Mouse (Mus musculus): ENCODE results near the gene Atcay. TPM values are rescaled to one million over a fixed set of nuclear protein-coding genes. Genes with fewer than 3 reads are reported as not detected.

Gene Atcay
- total RNA-seq, 1 experiment, result 4.1 TPM

- no peak for DNase-seq (ENCODE audit: low read depth, low spot score)
- no peaks in the 10 kb centered on the region for H3K9me3 ChIP-seq (ENCODE audit: control insufficient read depth, insufficient read depth, low read depth, low read length)
- H3K9ac ChIP-seq (ENCODE audit: insufficient read depth, low read depth, low read length, poor library complexity, severe bottlenecking), result peak overlapping the region; percentile 26; the same call in 1 of the 2 replicates
- TF ChIP-seq MAFK (IDR thresholded peaks at IDR 0.05; ENCODE audit: insufficient read depth, low read depth, low read length), result no peak
- no peak for TF ChIP-seq CHD2 (IDR thresholded peaks at IDR 0.05; ENCODE audit: low read depth, low read length)
- TF ChIP-seq ZC3H11A (IDR thresholded peaks at IDR 0.05; ENCODE audit: borderline replicate concordance, low read depth, low read length), result no peak
- no peak for TF ChIP-seq ZNF384 (IDR thresholded peaks at IDR 0.05; ENCODE audit: low read depth, low read length)
- TF ChIP-seq HCFC1 (IDR thresholded peaks at IDR 0.05; ENCODE audit: borderline replicate concordance, insufficient read depth, low read length), result no peak
- peak overlapping the region; percentile 0 to 3; a peak in 1 of 4 replicates for H3K4me3 ChIP-seq (ENCODE audit: insufficient read depth in 1 of 2, low read depth in 1 of 2, low read length in 2 of 2, poor library complexity in 1 of 2, severe bottlenecking in 1 of 2)
- H3K36me3 ChIP-seq (ENCODE audit: control insufficient read depth, insufficient read depth, low read length, poor library complexity, severe bottlenecking), result peaks cover 56% of the 10 kb centered on the region
- H3K4me1 ChIP-seq (ENCODE audit: control insufficient read depth in 2 of 2, insufficient read depth in 2 of 2, low read length in 2 of 2, poor library complexity in 1 of 2), result peaks cover 0 to 13% of the 10 kb centered on the region in 2 experiments; a peak in 3 of 4 replicates
- no peak overlapping the region; the same call in 1 of the 2 replicates for H3K27ac ChIP-seq (ENCODE audit: insufficient read depth, low read depth, low read length, poor library complexity, severe bottlenecking)
- in situ Hi-C loops (cut with MboI; ENCODE audit: low sequenced_read_pairs in 2 of 2, unreplicated experiment in 2 of 2), result no loop called here
Measured at GRCm38 (mm10) chr10:81179451-81180342, 50.9 kb downstream of the Atcay start.

GRCm38 (mm10) chr10:81178927-81179326 is 51.7 kb downstream of the Atcay start:
- Histone ChIP-seq H3K9me3 (ENCODE audit: control insufficient read depth, insufficient read depth, low read depth, low read length) (no peaks in the 10 kb centered on the region), H3K9ac (ENCODE audit: insufficient read depth, low read depth, low read length, poor library complexity, severe bottlenecking) (peak overlapping the region; percentile 99), H3K4me1 (ENCODE audit: control insufficient read depth in 2 of 2, insufficient read depth in 2 of 2, low read length in 2 of 2, poor library complexity in 1 of 2) (peaks cover 0 to 13% of the 10 kb centered on the region in 2 experiments; a peak in 3 of 4 replicates), H3K4me3 (ENCODE audit: insufficient read depth in 1 of 2, low read depth in 1 of 2, low read length in 2 of 2, poor library complexity in 1 of 2, severe bottlenecking in 1 of 2) (peak overlapping the region; percentile 93 to 97; a peak in 3 of 4 replicates), H3K27ac (ENCODE audit: insufficient read depth, low read depth, low read length, poor library complexity, severe bottlenecking) (no peak overlapping the region), H3K36me3 (ENCODE audit: control insufficient read depth, insufficient read depth, low read length, poor library complexity, severe bottlenecking) (peaks cover 54% of the 10 kb centered on the region)
- TF ChIP-seq ZC3H11A (IDR thresholded peaks at IDR 0.05; ENCODE audit: borderline replicate concordance, low read depth, low read length) (no peak), MAFK (IDR thresholded peaks at IDR 0.05; ENCODE audit: insufficient read depth, low read depth, low read length) (no peak), ZNF384 (IDR thresholded peaks at IDR 0.05; ENCODE audit: low read depth, low read length) (no peak), HCFC1 (IDR thresholded peaks at IDR 0.05; ENCODE audit: borderline replicate concordance, insufficient read depth, low read length) (no peak), CHD2 (IDR thresholded peaks at IDR 0.05; ENCODE audit: low read depth, low read length) (no peak)
- in situ Hi-C loops (cut with MboI; ENCODE audit: low sequenced_read_pairs in 2 of 2, unreplicated experiment in 2 of 2), result no loop called here
- no peak for DNase-seq (ENCODE audit: low read depth, low spot score)

DNA sequence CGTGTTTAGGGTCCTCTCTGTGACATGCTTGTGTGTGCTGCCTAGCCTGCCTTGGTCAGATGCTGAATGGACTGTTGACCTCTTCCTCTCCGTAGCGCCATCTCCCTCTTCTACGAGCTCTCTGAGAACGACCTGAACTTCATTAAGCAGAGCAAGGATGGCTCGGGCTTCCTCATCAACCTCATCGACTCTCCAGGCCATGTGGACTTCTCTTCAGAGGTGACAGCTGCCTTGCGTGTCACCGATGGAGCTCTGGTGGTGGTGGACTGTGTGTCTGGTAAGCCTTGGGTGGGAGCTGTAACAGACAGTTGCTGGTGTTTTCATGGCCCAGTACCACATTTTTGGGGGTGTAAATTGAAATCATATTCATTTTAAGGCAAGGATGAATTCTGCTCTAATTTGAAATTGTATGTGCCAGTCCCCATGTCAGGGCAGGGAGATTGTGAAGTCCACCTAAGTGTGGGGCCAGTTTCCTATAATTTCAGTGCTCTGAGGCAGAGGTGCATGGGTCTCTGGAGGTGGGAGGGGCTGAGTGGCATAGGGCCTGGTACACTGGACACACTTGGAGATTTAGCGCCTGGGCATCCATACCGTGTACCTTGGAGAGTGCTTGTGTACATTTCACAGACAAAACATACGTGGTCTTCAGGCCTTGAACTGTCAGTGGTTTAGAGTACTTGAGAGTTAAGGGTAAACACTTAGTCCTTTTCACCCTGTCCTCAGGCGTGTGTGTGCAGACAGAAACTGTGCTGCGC is 52.5 kb downstream of the Atcay start:
- DNase-seq (ENCODE audit: low read depth, low spot score), result no peak
- TF ChIP-seq MAFK (IDR thresholded peaks at IDR 0.05; ENCODE audit: insufficient read depth, low read depth, low read length) (no peak), CHD2 (IDR thresholded peaks at IDR 0.05; ENCODE audit: low read depth, low read length) (no peak), HCFC1 (IDR thresholded peaks at IDR 0.05; ENCODE audit: borderline replicate concordance, insufficient read depth, low read length) (no peak), ZC3H11A (IDR thresholded peaks at IDR 0.05; ENCODE audit: borderline replicate concordance, low read depth, low read length) (no peak), ZNF384 (IDR thresholded peaks at IDR 0.05; ENCODE audit: low read depth, low read length) (no peak)
- Histone ChIP-seq H3K4me1 (ENCODE audit: control insufficient read depth in 2 of 2, insufficient read depth in 2 of 2, low read length in 2 of 2, poor library complexity in 1 of 2) (peaks cover 0 to 10% of the 10 kb centered on the region in 2 experiments; a peak in 2 of 4 replicates), H3K9me3 (ENCODE audit: control insufficient read depth, insufficient read depth, low read depth, low read length) (no peaks in the 10 kb centered on the region), H3K9ac (ENCODE audit: insufficient read depth, low read depth, low read length, poor library complexity, severe bottlenecking) (peak overlapping the region; percentile 99), H3K27ac (ENCODE audit: insufficient read depth, low read depth, low read length, poor library complexity, severe bottlenecking) (peak overlapping the region; percentile 69; the same call in 1 of the 2 replicates), H3K36me3 (ENCODE audit: control insufficient read depth, insufficient read depth, low read length, poor library complexity, severe bottlenecking) (peaks cover 54% of the 10 kb centered on the region), H3K4me3 (ENCODE audit: insufficient read depth in 1 of 2, low read depth in 1 of 2, low read length in 2 of 2, poor library complexity in 1 of 2, severe bottlenecking in 1 of 2) (peak overlapping the region; percentile 93 to 97)
- in situ Hi-C loops (cut with MboI; ENCODE audit: low sequenced_read_pairs in 2 of 2, unreplicated experiment in 2 of 2), result no loop called here

GRCm38 (mm10) chr10:81177491-81177925 is 53.1 kb downstream of the Atcay start:
- DNase-seq (ENCODE audit: low read depth, low spot score), result no peak
- peaks cover 54% of the 10 kb centered on the region for H3K36me3 ChIP-seq (ENCODE audit: control insufficient read depth, insufficient read depth, low read length, poor library complexity, severe bottlenecking)
- in situ Hi-C loops (cut with MboI; ENCODE audit: low sequenced_read_pairs in 2 of 2, unreplicated experiment in 2 of 2), result no loop called here

More at GRCm38 (mm10) chr10:81177491-81177925, 53.1 kb downstream of the Atcay start:
- H3K4me1 ChIP-seq (ENCODE audit: control insufficient read depth in 2 of 2, insufficient read depth in 2 of 2, low read length in 2 of 2, poor library complexity in 1 of 2), result peaks cover 0 to 11% of the 10 kb centered on the region in 2 experiments; a peak in 2 of 4 replicates
- TF ChIP-seq ZC3H11A (IDR thresholded peaks at IDR 0.05; ENCODE audit: borderline replicate concordance, low read depth, low read length) (no peak), CHD2 (IDR thresholded peaks at IDR 0.05; ENCODE audit: low read depth, low read length) (no peak), HCFC1 (IDR thresholded peaks at IDR 0.05; ENCODE audit: borderline replicate concordance, insufficient read depth, low read length) (no peak), MAFK (IDR thresholded peaks at IDR 0.05; ENCODE audit: insufficient read depth, low read depth, low read length) (no peak), ZNF384 (IDR thresholded peaks at IDR 0.05; ENCODE audit: low read depth, low read length) (no peak)
- peak overlapping the region; percentile 69 for H3K27ac ChIP-seq (ENCODE audit: insufficient read depth, low read depth, low read length, poor library complexity, severe bottlenecking)
- peak overlapping the region; percentile 99 for H3K9ac ChIP-seq (ENCODE audit: insufficient read depth, low read depth, low read length, poor library complexity, severe bottlenecking)
- no peaks in the 10 kb centered on the region for H3K9me3 ChIP-seq (ENCODE audit: control insufficient read depth, insufficient read depth, low read depth, low read length)
- H3K4me3 ChIP-seq (ENCODE audit: insufficient read depth in 1 of 2, low read depth in 1 of 2, low read length in 2 of 2, poor library complexity in 1 of 2, severe bottlenecking in 1 of 2), result peak overlapping the region; percentile 93 to 97

Data from ES-E14 (cell line).